Mouse (Mus musculus) fibroblast of lung, adult 2 months (primary cell): Measurements from ENCODE around the gene Ints5.
"Not testable (repeated sequence)": the region's sequence is repeated elsewhere in the genome, so short reads cannot be mapped to it uniquely, and the experiment has no call there.

Source experiments
- DNase-seq: peaks from one replicate; pipeline ENCODE4 v3.0.0-alpha.2; 2011; ENCODE audit warnings: low read depth

The Ints5 gene

DNA sequence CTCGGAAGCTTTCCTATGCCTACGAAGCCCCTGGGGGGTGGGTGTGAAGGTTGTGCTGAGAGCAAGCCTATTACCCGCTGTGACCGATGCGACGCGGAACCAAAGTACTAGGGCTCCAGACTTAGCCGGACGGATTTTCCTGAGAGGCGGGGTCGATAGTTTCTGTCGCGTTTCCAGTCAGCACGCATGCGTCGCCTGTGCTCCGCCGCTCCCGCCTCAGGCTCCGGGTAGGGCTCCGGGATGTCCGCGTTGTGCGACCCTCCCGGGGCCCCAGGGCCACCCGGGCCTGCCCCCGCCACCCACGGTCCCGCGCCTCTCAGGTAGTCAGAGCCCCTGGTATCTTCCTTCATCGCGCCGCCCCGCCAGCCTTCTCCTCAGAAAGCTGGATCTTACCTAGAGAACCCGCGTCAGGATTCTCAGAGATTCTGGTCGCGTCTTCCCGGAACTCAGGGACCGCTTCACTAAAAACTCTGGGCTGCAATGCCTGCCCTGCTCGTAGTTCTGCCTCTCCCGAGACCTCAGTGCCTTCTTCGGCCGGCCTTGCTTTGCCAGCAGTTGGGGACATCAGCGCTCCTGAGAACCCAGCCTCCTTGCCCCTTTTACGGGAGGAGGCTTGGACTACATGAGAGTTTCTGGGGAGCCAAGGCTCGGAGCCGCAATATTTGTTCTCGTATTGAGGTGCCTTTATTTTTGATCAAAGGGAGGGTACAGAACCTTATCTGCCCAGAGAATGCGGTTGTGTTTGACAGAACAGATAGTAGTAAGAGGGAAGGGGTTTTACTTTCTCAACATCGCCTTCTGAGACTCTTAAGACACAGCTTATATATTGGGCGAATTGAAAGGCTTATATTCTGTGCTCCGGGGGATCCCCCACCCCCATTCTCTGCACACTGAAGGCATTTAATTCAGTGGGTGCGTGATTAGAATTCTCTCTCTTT is at the start of gene Ints5:
TSS of gene Ints5 (plus strand) at position 177 of the 938 bp plus-strand sequence.
- no peak for DNase-seq

DNA sequence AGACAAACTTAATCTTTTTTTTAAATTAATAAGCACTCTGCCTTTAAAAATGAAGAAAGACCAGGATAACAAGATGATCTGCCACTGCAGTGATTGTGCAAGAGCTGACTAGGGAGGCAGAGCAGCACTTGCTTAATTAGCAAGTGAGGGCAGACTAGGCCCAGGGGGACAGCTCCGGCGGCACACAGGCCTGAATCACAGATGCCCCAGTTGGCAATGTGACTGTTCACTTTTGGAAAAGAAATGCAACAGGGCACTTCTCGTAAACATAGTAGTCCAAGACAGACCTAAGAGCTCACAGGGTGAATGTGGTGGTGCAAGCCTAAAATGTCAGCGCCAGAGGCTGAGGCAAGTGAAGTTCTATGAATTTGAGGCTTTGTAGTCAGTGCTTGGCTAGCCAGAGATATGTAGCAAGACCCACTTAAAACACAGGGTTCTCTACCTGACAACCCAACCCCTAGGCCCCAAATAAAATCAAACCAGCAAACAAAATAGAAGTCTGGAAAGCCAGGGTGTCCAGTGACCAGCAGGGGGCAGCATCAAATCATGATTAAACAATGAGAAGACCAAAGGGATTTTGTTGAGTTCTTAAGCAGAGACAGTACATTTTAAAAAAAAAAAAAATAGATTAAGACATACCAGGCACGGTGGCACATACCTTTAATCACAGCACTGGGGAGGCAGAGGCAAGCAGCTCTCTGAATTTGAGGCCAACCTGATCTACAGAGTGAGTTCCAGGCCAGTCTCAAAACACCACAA is 48.3 kb upstream of the Ints5 start:
- DNase-seq, result peak; percentile 38

GRCm38 (mm10) chr19:8848356-8848755 is 44.4 kb upstream of the Ints5 start:
- no peak for DNase-seq

- peak; percentile 85 for DNase-seq
Observed at GRCm38 (mm10) chr19:8850402-8850901, 42.4 kb upstream of the Ints5 start, which contains the start of gene Lrrn4cl. Lrrn4cl (plus strand) TSS chr19:8850768.

- DNase-seq, result no peak
Observed at GRCm38 (mm10) chr19:8851639-8852038, 41.2 kb upstream of the Ints5 start.

- DNase-seq, result no peak
Observed at GRCm38 (mm10) chr19:8852236-8852928, 40.4 kb upstream of the Ints5 start.

GRCm38 (mm10) chr19:8853117-8853516 is 39.7 kb upstream of the Ints5 start:
- no peak for DNase-seq

- no peak for DNase-seq
Observed at GRCm38 (mm10) chr19:8857689-8858088, 35.1 kb upstream of the Ints5 start.

DNA sequence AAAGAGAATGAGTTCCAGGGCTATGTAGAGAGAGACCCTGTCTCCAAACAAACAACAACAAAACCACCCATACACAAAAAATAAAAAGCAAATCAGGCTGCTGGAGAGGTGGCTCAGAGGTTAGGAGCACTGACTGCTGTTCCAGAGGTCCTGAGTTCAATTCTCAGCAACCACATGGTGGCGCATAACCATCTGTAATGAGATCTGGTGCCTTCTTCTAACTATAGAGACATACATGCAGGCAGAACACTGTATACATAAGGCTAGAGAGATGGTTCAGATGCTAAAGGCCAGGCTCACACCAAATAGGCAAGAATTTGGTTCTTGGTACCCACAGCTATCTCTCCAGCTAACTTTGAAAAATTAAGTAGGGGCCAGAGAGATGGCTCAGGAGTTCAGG is 33.8 kb upstream of the Ints5 start:
- no peak for DNase-seq

- no peak for DNase-seq
Observed at GRCm38 (mm10) chr19:8864265-8864664, 28.5 kb upstream of the Ints5 start.

DNA sequence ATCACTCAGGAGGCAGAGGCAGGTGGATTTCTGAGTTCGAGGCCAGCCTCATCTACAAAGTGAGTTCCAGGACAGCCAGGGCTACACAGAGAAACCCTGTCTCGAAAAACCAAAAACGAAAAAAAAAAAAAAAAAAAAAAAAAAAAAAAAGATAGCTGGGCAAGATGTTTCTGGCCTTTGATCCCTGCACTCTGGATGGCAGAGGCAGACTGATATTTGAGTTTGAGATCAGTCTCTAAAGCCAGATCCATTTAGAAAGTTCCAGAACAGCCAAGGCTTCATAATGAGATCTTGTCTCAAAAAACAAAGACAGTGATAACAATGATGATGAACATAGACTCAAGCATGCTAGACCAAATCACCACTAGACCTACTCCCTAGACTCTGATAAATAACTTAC is 22.4 kb upstream of the Ints5 start:
- DNase-seq, result not testable (repeated sequence)

- DNase-seq, result no peak
Observed at GRCm38 (mm10) chr19:8870838-8871237, 22.0 kb upstream of the Ints5 start.

GRCm38 (mm10) chr19:8871267-8872186 is 21.3 kb upstream of the Ints5 start, which contains the start of gene Ubxn1:
Ubxn1 (plus strand) TSS chr19:8871496.
- DNase-seq, result peak; percentile 97

GRCm38 (mm10) chr19:8872266-8872840 is 20.5 kb upstream of the Ints5 start:
- no peak for DNase-seq

DNA sequence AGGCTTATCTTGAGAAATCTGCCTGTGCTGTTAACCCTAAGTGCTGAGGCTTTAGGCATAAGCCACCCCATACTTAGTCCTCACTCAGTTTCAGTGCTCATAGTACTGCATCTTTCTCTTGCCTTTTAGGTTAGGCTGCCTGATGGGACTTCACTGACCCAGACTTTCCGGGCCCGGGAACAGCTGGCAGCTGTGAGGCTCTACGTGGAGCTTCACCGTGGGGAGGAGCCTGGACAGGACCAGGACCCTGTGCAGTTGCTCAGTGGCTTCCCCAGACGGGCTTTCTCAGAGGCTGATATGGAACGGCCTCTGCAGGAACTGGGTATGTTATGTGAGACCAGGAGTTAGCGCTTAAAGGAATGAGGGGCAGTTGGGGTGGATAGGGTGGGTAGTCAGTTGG is 17.8 kb upstream of the Ints5 start:
- no peak for DNase-seq

- DNase-seq, result peak; percentile 67
Observed at GRCm38 (mm10) chr19:8880311-8881033, 12.3 kb upstream of the Ints5 start, which contains the start of gene Uqcc3. Uqcc3 (minus strand) TSS chr19:8880923.

GRCm38 (mm10) chr19:8881034-8881392 is 11.8 kb upstream of the Ints5 start:
- DNase-seq, result no peak

- DNase-seq, result no peak
Observed at GRCm38 (mm10) chr19:8883616-8884015, 9.2 kb upstream of the Ints5 start, which contains the start of the genes Lbhd1 and Gm49403. Lbhd1 (plus strand) TSS chr19:8883732. Gm49403 (plus strand) TSS chr19:8883930.

DNA sequence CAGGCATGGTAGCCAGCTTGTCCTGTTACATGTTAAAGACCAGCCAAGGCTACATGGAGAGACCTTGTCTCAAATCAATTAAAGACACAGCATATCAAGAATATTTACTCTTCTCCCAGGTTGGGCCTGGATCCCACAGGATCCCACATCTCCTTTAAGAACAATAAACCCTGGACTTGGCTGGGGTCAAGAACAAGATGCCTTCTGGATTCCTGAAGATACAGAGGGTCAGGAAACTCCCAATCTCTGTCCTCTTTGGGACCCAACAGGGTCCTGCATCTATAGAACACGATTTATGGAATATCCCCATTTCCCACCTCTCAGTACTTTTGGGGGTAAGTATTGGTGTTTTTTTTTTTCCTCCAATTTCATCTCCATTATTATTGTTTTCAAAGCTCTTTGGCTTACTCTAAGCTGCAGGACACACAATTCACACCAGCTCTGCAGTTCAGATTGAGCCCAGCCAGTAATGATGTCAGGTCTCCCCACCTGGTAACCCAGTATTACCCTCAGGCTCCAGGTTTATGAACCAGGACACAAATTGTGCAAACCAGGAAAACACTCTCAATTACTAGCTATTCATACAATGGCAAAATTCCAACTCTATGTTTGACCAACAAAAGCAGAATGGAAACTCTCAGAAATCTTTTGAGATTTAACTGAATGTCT is 5.8 kb upstream of the Ints5 start:
- DNase-seq, result no peak
